Mouse (Mus musculus): ENCODE results near the gene Chpt1.

Chpt1 gene

GRCm38 (mm10) chr10:88404220-88404619, 99.7 kb downstream of the Chpt1 start:
- no peak for DNase-seq

- DNase-seq: no peak
Measured at GRCm38 (mm10) chr10:88403021-88403420, 100.9 kb downstream of the Chpt1 start.

All from cerebellum, postnatal 14 days (tissue).